Mouse (Mus musculus) testis, adult 2 months (tissue): ENCODE results near the gene Trappc2l.

Source experiments
- CTCF ChIP-seq: fragments of 200-500 bp; IDR thresholded peaks from 2 replicates; pipeline ENCODE4 v1.5.1; 2012; ENCODE audit warnings: low read depth, mild to moderate bottlenecking, inconsistent platforms, low read length, moderate library complexity; ENCODE audit not compliant: control insufficient read depth, insufficient read depth, insufficient replicate concordance
- POLR2A ChIP-seq: fragments of 200-500 bp; IDR thresholded peaks from 2 replicates; pipeline ENCODE4 v1.6.1; 2012; ENCODE audit warnings: low read depth, mild to moderate bottlenecking, inconsistent platforms, low read length, moderate library complexity; ENCODE audit not compliant: control insufficient read depth

DNA sequence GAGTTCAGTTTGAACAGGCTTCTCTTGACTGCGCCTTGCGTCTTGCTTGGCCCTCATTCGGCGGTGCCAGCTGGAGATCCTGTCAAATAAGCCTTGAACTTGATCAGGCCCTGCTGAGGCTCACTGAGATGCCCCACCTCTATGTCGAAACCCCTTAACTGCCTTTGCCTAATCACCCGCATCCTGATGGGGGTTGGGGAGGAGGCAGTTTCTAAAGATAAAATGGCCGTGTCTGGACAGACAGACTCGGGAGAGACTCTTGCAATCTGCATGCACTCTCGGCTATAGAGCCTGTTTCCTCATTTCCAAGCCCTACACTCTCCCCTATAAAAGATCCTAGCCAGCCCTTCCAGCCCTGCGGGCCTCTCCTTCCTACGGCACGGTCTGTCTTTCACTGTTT is 18.2 kb upstream of the Trappc2l start:
- TF ChIP-seq POLR2A = no peak
- TF ChIP-seq CTCF = no peak
